Mouse (Mus musculus): ENCODE measurements at regions not wholly inside any gene's neighbourhood (a gene's known extent, or its start where the extent isn't known, plus 50 kb on each side); places are given as distances from the start of the nearest gene placed in this dataset.

GRCm38 (mm10) chr10:29661752-29662151, 126.1 kb upstream of the Rspo3 start:
- no peak for ATAC-seq (replicated peaks; ENCODE audit: low FRiP score, poor library complexity, severe bottlenecking)

GRCm38 (mm10) chr10:29640249-29640648, 104.6 kb upstream of the Rspo3 start:
- no peak for ATAC-seq (replicated peaks; ENCODE audit: low FRiP score, poor library complexity, severe bottlenecking)

GRCm38 (mm10) chr10:29635828-29636227, 100.2 kb upstream of the Rspo3 start:
- no peak for ATAC-seq (replicated peaks; ENCODE audit: low FRiP score, poor library complexity, severe bottlenecking)

GRCm38 (mm10) chr10:29595455-29595854, 59.8 kb upstream of the Rspo3 start:
- ATAC-seq (replicated peaks; ENCODE audit: low FRiP score, poor library complexity, severe bottlenecking) = no peak

- no peak for ATAC-seq (replicated peaks; ENCODE audit: low FRiP score, poor library complexity, severe bottlenecking)
Measured at GRCm38 (mm10) chr10:29594969-29595368, 59.3 kb upstream of the Rspo3 start.

- no peak for ATAC-seq (replicated peaks; ENCODE audit: low FRiP score, poor library complexity, severe bottlenecking)
Measured at GRCm38 (mm10) chr10:29592906-29593305, 57.2 kb upstream of the Rspo3 start.

GRCm38 (mm10) chr10:29590187-29590586, 54.5 kb upstream of the Rspo3 start:
- ATAC-seq (replicated peaks; ENCODE audit: low FRiP score, poor library complexity, severe bottlenecking) = no peak

- no peak for ATAC-seq (replicated peaks; ENCODE audit: low FRiP score, poor library complexity, severe bottlenecking)
Measured at GRCm38 (mm10) chr10:29589739-29590138, 54.1 kb upstream of the Rspo3 start.
